Mouse (Mus musculus): ENCODE data around the gene Taok2.

Gene Taok2

GRCm38 (mm10) chr7:126831539-126831938 is 53.0 kb downstream of the Taok2 start, which contains the start of gene 4930451I11Rik:
Gene 4930451I11Rik (minus strand): TSS chr7:126831639.
- DNase-seq (ENCODE audit: low spot score in 2 of 2), result no peak

- no peak for DNase-seq (ENCODE audit: low spot score in 2 of 2)
These were observed 58.6 kb downstream of the Taok2 start for GRCm38 (mm10) chr7:126825952-126826351.

GRCm38 (mm10) chr7:126825403-126825802 is 59.1 kb downstream of the Taok2 start:
- DNase-seq (ENCODE audit: low spot score in 2 of 2), result no peak

- no peak for DNase-seq (ENCODE audit: low spot score in 2 of 2)
These were observed 60.6 kb downstream of the Taok2 start for GRCm38 (mm10) chr7:126823940-126824339.

GRCm38 (mm10) chr7:126823202-126823711 is 61.2 kb downstream of the Taok2 start:
- DNase-seq (ENCODE audit: low spot score in 2 of 2), result no peak

GRCm38 (mm10) chr7:126822741-126823140 is 61.8 kb downstream of the Taok2 start:
- no peak for DNase-seq (ENCODE audit: low spot score in 2 of 2)

GRCm38 (mm10) chr7:126821835-126822511 is 62.5 kb downstream of the Taok2 start:
- peak; percentile 65 to 66 for DNase-seq (ENCODE audit: low spot score in 2 of 2)

- no peak for DNase-seq (ENCODE audit: low spot score in 2 of 2)
These were observed 65.7 kb downstream of the Taok2 start for GRCm38 (mm10) chr7:126818818-126819217.

- no peak for DNase-seq (ENCODE audit: low spot score in 2 of 2)
These were observed 66.9 kb downstream of the Taok2 start for GRCm38 (mm10) chr7:126817595-126817994.

GRCm38 (mm10) chr7:126816494-126816893 is 68.0 kb downstream of the Taok2 start:
- no peak for DNase-seq (ENCODE audit: low spot score in 2 of 2)

GRCm38 (mm10) chr7:126815726-126816222 is 68.7 kb downstream of the Taok2 start:
- no peak for DNase-seq (ENCODE audit: low spot score in 2 of 2)

Measured in spleen, postnatal 36 days (tissue).